Mouse (Mus musculus): ENCODE data around the gene Ints3. TPM values are rescaled to one million over a fixed set of nuclear protein-coding genes. Genes with fewer than 3 reads are reported as not detected.

The Ints3 gene
- polyA plus RNA-seq, 1 experiment from 2014 or later: 30.1 TPM

GRCm38 (mm10) chr3:90391004-90391403 is 42.4 kb downstream of the Ints3 start:
- H3K4me2 ChIP-seq (ENCODE audit: low read depth, low read length): no peak overlapping the region
- 0 out of 2 replicates have a peak overlapping the region, but pooled peaks have one; percentile 94 for H3K9ac ChIP-seq (replicated peaks; ENCODE audit: low read depth, low read length)
- no peak for ATAC-seq (ENCODE audit: low read depth)
- H3K4me3 ChIP-seq (ENCODE audit: low read depth, low read length): no peak overlapping the region
- peaks cover 29% of the 10 kb centered on the region for H3K4me1 ChIP-seq (ENCODE audit: control insufficient read depth, insufficient read depth, low read length)
- H3K27me3 ChIP-seq (ENCODE audit: control insufficient read depth, insufficient read depth, low read length): no peaks in the 10 kb centered on the region
- peaks cover 42% of the 10 kb centered on the region for H3K36me3 ChIP-seq (ENCODE audit: control insufficient read depth, insufficient read depth, low read length)
- H3K9me3 ChIP-seq (ENCODE audit: control insufficient read depth, low read length): no peaks in the 10 kb centered on the region
- 82% methylated on average over 4 of the region's 4 CpGs for WGBS
- H3K27ac ChIP-seq (ENCODE audit: low read depth, low read length): no peak overlapping the region; the same call in 1 of the 2 replicates

DNA sequence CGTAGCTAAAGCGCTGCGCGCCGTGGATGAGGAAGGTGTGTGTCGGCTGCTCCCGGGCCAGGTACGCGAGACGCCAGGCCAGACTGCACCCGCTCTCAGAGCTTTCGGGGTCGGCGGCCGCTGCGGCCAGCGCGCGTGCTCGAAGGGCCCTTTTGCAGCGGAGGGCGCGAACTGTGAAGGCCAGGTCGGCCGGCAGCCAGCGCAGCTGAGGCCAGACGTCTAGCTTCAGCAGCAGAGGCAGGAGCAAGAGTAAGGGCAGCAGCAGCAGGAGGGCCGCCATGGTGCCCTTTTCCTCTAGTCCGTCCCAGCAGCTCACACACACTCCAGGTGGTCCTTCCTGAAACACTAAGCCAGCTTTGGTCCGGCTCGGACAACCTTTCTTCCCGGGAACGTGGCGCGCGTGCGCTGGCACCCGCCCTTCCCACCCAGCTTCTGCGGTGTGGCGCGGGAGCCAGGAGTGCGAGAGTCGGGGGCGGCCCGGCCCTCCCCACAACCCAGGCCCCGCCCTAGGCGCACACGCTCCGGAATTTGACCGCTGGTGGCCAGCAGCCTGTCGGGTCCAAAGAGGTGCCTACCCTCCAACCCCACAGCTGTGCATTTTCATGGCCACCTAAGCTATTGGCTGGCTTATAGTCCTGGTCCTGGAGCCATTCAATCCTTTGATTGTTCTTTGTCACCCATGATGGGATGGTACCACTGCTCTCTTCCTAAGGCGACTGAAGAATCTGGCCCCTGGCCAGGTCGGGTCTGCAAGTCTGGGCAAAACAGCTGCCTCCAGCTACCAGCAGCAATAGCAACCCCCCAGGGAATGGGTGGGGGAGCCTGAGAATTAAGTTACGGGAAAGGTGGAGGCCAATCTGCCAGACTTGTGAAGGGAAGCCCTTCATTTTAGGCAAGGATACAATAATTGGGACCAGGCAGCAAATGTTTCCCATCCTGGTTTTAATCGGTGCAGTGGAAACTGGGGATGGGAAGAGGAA is 43.6 kb downstream of the Ints3 start, which contains the start of gene Slc27a3:
TSS of gene Slc27a3 (minus strand) at position 428 of the 980 bp plus-strand sequence.
- peaks cover 29% of the 10 kb centered on the region for H3K4me1 ChIP-seq (ENCODE audit: control insufficient read depth, insufficient read depth, low read length)
- H3K4me2 ChIP-seq (ENCODE audit: low read depth, low read length): peak within 1 kb of the TSS; percentile 90
- H3K4me3 ChIP-seq (ENCODE audit: low read depth, low read length): peak within 1 kb of the TSS; percentile 73
- WGBS: 1% methylated on average over 47 of the region's 55 CpGs
- H3K27me3 ChIP-seq (ENCODE audit: control insufficient read depth, insufficient read depth, low read length): no peaks in the 10 kb centered on the region
- H3K9ac ChIP-seq (replicated peaks; ENCODE audit: low read depth, low read length): peak within 1 kb of the TSS; percentile 94
- H3K9me3 ChIP-seq (ENCODE audit: control insufficient read depth, low read length): no peaks in the 10 kb centered on the region
- peak; percentile 70 for ATAC-seq (ENCODE audit: low read depth)
- H3K27ac ChIP-seq (ENCODE audit: low read depth, low read length): peak within 1 kb of the TSS; percentile 95
- H3K36me3 ChIP-seq (ENCODE audit: control insufficient read depth, insufficient read depth, low read length): peaks cover 38% of the 10 kb centered on the region

DNA sequence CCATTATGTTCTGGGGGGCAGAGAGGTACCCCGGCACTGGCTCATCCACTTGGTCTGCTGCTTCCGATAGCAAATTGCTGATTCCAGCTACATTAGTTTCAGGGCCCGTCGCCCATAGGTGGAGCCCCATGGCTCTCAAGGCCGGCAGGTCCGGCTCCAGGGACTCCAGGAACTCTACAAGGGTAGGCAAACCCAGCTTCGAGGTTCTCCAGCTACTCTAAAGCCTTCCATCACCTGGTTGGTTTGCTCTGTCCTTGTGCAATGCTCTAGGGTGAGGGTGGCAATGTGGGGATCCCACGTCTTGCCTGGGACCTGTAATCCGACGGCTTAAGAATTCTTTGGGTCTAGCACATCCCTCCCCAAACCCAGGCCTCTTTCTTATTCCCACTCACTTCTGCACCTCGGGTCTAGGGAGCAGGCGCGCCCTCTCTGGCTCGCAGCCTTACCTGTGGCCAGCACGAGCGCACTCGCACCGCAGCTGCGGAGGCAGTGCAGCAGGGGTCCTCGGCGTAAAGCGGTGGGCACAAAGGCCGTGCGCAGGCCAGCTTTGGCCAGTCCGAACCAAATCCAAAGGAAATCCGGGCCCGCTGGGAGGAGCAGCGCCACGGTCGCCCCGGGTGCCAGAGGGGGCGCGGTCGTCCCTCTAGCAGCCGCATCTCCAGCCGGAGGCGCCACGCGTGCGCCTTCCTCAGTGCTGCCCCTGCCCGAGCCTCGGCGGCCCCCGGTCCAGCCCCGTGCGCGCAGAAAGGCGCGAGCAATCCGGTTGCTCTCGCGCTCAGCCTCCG is 44.5 kb downstream of the Ints3 start:
- H3K4me2 ChIP-seq (ENCODE audit: low read depth, low read length): peak overlapping the region; percentile 90
- no peaks in the 10 kb centered on the region for H3K9me3 ChIP-seq (ENCODE audit: control insufficient read depth, low read length)
- peak overlapping the region; percentile 95 for H3K27ac ChIP-seq (ENCODE audit: low read depth, low read length)
- peaks cover 29% of the 10 kb centered on the region for H3K36me3 ChIP-seq (ENCODE audit: control insufficient read depth, insufficient read depth, low read length)
- peak overlapping the region; percentile 73 for H3K4me3 ChIP-seq (ENCODE audit: low read depth, low read length)
- H3K27me3 ChIP-seq (ENCODE audit: control insufficient read depth, insufficient read depth, low read length): no peaks in the 10 kb centered on the region
- peak; percentile 79 for ATAC-seq (ENCODE audit: low read depth)
- WGBS: 4% methylated on average over 53 of the region's 53 CpGs
- peaks cover 29% of the 10 kb centered on the region for H3K4me1 ChIP-seq (ENCODE audit: control insufficient read depth, insufficient read depth, low read length)
- peak overlapping the region; percentile 94 for H3K9ac ChIP-seq (replicated peaks; ENCODE audit: low read depth, low read length)

DNA sequence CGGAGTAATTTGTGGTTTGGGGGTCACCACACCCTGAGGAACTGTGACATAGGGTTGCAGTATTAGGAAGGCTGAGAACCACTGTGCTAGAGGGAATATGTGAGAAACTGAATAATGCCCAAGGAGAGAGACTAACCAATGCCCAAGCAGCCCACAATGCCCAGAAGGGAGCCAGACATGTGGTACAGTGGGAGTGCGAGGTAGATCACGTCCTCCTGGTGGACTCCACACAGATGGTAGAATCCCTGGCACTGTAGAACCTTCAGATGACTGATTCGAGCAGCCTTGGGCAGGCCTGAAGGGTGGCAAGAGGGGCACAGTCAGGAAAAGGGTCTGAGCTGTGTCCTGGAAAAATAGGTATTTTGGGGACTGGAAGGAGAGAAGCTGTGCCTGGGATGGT is 45.2 kb downstream of the Ints3 start:
- H3K9me3 ChIP-seq (ENCODE audit: control insufficient read depth, low read length): no peaks in the 10 kb centered on the region
- 77% methylated on average over 4 of the region's 4 CpGs for WGBS
- H3K4me1 ChIP-seq (ENCODE audit: control insufficient read depth, insufficient read depth, low read length): peaks cover 29% of the 10 kb centered on the region
- peak overlapping the region; percentile 73 for H3K4me3 ChIP-seq (ENCODE audit: low read depth, low read length)
- no peak overlapping the region for H3K27ac ChIP-seq (ENCODE audit: low read depth, low read length)
- ATAC-seq (ENCODE audit: low read depth): no peak
- peaks cover 22% of the 10 kb centered on the region for H3K36me3 ChIP-seq (ENCODE audit: control insufficient read depth, insufficient read depth, low read length)
- H3K9ac ChIP-seq (replicated peaks; ENCODE audit: low read depth, low read length): peak overlapping the region; percentile 94
- no peaks in the 10 kb centered on the region for H3K27me3 ChIP-seq (ENCODE audit: control insufficient read depth, insufficient read depth, low read length)
- peak overlapping the region; percentile 90 for H3K4me2 ChIP-seq (ENCODE audit: low read depth, low read length)

DNA sequence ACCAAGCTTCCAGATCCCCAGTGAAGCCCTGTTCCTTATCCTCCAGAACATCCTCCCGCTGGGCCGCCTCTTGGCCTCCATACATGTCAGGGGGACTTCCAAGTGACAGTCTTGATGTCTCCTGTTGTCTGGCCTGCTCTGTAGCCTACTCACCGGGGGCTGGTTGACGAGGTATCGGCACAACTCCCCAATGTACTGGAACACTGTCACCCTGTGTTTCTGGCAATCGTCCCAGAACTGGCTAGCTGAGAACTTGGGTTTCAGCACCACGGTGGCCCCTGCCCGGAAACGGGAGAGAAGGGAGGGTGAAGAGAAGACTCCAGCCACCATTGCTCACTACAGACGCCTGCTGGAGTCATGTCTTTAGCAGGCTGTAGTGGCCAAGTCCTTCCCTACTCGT is 45.9 kb downstream of the Ints3 start:
- Histone ChIP-seq H3K27ac (ENCODE audit: low read depth, low read length) (no peak overlapping the region), H3K27me3 (ENCODE audit: control insufficient read depth, insufficient read depth, low read length) (no peaks in the 10 kb centered on the region), H3K4me3 (ENCODE audit: low read depth, low read length) (peak overlapping the region; percentile 73), H3K9me3 (ENCODE audit: control insufficient read depth, low read length) (no peaks in the 10 kb centered on the region), H3K4me2 (ENCODE audit: low read depth, low read length) (peak overlapping the region; percentile 90), H3K9ac (replicated peaks; ENCODE audit: low read depth, low read length) (peak overlapping the region; percentile 94; the same call in 1 of the 2 replicates), H3K4me1 (ENCODE audit: control insufficient read depth, insufficient read depth, low read length) (peaks cover 29% of the 10 kb centered on the region), H3K36me3 (ENCODE audit: control insufficient read depth, insufficient read depth, low read length) (peaks cover 15% of the 10 kb centered on the region)
- WGBS: 62% methylated on average over 11 of the region's 11 CpGs
- ATAC-seq (ENCODE audit: low read depth): no peak

DNA sequence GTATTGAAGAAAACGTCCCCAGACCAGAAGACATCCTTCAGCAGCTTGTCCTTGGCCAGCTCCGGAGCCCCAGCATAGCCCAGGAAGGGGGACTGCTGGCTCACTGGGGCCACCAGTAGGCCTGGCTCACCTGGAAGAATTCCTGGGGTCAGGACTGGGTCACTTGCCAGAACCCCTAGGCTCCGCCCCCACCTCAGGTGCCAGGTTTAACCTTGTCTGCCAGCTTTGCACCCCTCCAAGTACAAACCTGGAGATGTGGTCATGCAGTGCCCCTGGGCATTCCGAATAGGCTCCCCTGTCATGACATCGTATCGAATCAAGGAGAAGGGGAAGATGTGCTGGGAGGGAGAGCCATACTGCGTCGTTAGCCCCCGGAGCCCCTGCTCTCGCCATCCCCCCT is 46.6 kb downstream of the Ints3 start:
- H3K36me3 ChIP-seq (ENCODE audit: control insufficient read depth, insufficient read depth, low read length): peaks cover 8% of the 10 kb centered on the region; the same call in 1 of the 2 replicates
- H3K27me3 ChIP-seq (ENCODE audit: control insufficient read depth, insufficient read depth, low read length): no peaks in the 10 kb centered on the region
- ATAC-seq (ENCODE audit: low read depth): no peak
- no peaks in the 10 kb centered on the region for H3K9me3 ChIP-seq (ENCODE audit: control insufficient read depth, low read length)
- H3K9ac ChIP-seq (replicated peaks; ENCODE audit: low read depth, low read length): no peak overlapping the region
- peaks cover 29% of the 10 kb centered on the region for H3K4me1 ChIP-seq (ENCODE audit: control insufficient read depth, insufficient read depth, low read length)
- H3K4me2 ChIP-seq (ENCODE audit: low read depth, low read length): no peak overlapping the region; the same call in 1 of the 2 replicates
- peak overlapping the region; percentile 73; the same call in 1 of the 2 replicates for H3K4me3 ChIP-seq (ENCODE audit: low read depth, low read length)
- no peak overlapping the region for H3K27ac ChIP-seq (ENCODE audit: low read depth, low read length)
- 94% methylated on average over 10 of the region's 10 CpGs for WGBS

DNA sequence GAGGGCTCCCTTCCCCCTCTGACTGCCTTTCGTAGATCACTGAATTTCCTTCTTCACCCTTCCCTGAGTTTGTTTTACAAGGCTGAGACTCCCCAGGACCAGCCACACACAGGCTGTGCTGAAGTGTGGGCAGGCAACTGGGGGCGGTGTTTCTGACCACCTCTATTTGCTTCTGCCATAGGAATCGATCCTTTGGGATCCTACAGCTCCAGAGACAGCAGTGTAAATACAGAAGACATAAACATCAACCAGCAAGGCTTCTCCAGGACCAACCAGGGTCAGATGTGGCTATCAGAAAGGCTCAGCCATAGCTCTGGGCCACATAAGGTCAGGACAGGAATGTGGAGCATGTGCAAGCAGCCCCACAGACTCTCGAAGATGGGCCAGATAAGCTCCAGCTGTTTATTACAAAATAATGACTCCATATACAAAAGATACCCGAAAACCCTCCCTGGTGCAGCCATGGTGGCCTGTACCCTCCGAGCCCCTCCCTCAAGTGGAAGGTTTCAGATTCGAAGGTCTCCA is 48.5 kb downstream of the Ints3 start:
- Histone ChIP-seq H3K4me3 (ENCODE audit: low read depth, low read length) (no peak overlapping the region), H3K4me2 (ENCODE audit: low read depth, low read length) (no peak overlapping the region), H3K9ac (replicated peaks; ENCODE audit: low read depth, low read length) (no peak overlapping the region), H3K4me1 (ENCODE audit: control insufficient read depth, insufficient read depth, low read length) (peaks cover 19% of the 10 kb centered on the region), H3K9me3 (ENCODE audit: control insufficient read depth, low read length) (no peaks in the 10 kb centered on the region), H3K27me3 (ENCODE audit: control insufficient read depth, insufficient read depth, low read length) (no peaks in the 10 kb centered on the region), H3K27ac (ENCODE audit: low read depth, low read length) (no peak overlapping the region), H3K36me3 (ENCODE audit: control insufficient read depth, insufficient read depth, low read length) (no peaks in the 10 kb centered on the region; the same call in 1 of the 2 replicates)
- WGBS: 81% methylated on average over 7 of the region's 7 CpGs
- no peak for ATAC-seq (ENCODE audit: low read depth)

GRCm38 (mm10) chr3:90383690-90384089 is 49.7 kb downstream of the Ints3 start:
- H3K4me3 ChIP-seq (ENCODE audit: low read depth, low read length): no peak overlapping the region
- H3K9me3 ChIP-seq (ENCODE audit: control insufficient read depth, low read length): no peaks in the 10 kb centered on the region
- H3K4me1 ChIP-seq (ENCODE audit: control insufficient read depth, insufficient read depth, low read length): peaks cover 16% of the 10 kb centered on the region
- H3K9ac ChIP-seq (replicated peaks; ENCODE audit: low read depth, low read length): no peak overlapping the region
- peak; percentile 38; the same call in 1 of the 2 replicates for ATAC-seq (ENCODE audit: low read depth)
- H3K36me3 ChIP-seq (ENCODE audit: control insufficient read depth, insufficient read depth, low read length): no peaks in the 10 kb centered on the region; the same call in 1 of the 2 replicates
- 55% methylated on average over 4 of the region's 4 CpGs for WGBS
- H3K27me3 ChIP-seq (ENCODE audit: control insufficient read depth, insufficient read depth, low read length): no peaks in the 10 kb centered on the region
- H3K4me2 ChIP-seq (ENCODE audit: low read depth, low read length): no peak overlapping the region
- no peak overlapping the region for H3K27ac ChIP-seq (ENCODE audit: low read depth, low read length)
